Mouse (Mus musculus) midbrain, postnatal 0 days (tissue): ENCODE measurements around the gene Jam3. TPM values are rescaled to one million over a fixed set of nuclear protein-coding genes. Genes with fewer than 3 reads are reported as not detected.

Experiments used
- ATAC-seq: fragments of 200-750 bp; cut with Nextera tagmentation; 2 replicates; pipeline ENCODE4 v1.8.0; 2017; ENCODE audit warnings: moderate number of reproducible peaks, mild to moderate bottlenecking, moderate TSS enrichment, moderate library complexity; ENCODE audit not compliant: low FRiP score
- DNase-seq: peaks from one replicate; pipeline ENCODE4 v3.0.0-alpha.2; 2015; ENCODE audit warnings: low spot score
- H3K27ac ChIP-seq: fragments of 300-500 bp; sonication (generic); 2 replicates; pipeline ENCODE4 v1.5.1; 2014; ENCODE audit warnings: low read depth, mild to moderate bottlenecking, low read length, mixed read lengths
- H3K27me3 ChIP-seq: fragments of 300-500 bp; sonication (generic); 2 replicates; pipeline ENCODE4 v1.6.1; 2014; ENCODE audit warnings: low read length, control low read depth, mixed read lengths; ENCODE audit not compliant: insufficient read depth
- H3K36me3 ChIP-seq: fragments of 300-500 bp; sonication (generic); 2 replicates; pipeline ENCODE4 v1.6.1; 2014; ENCODE audit warnings: low read length, control low read depth, mixed read lengths; ENCODE audit not compliant: insufficient read depth
- H3K4me1 ChIP-seq: fragments of 300-500 bp; sonication (generic); 2 replicates; pipeline ENCODE4 v1.6.1; 2014; ENCODE audit warnings: mild to moderate bottlenecking, control low read depth, antibody characterized with exemption, low read length, mixed read lengths; ENCODE audit not compliant: insufficient read depth
- H3K4me2 ChIP-seq: fragments of 300-500 bp; sonication (generic); 2 replicates; pipeline ENCODE4 v1.6.1; 2014; ENCODE audit warnings: low read depth, mild to moderate bottlenecking, low read length, mixed read lengths; ENCODE audit not compliant: poor library complexity, severe bottlenecking
- H3K4me3 ChIP-seq: fragments of 300-500 bp; sonication (generic); 2 replicates; pipeline ENCODE4 v1.5.1; 2014; ENCODE audit warnings: low read depth, mild to moderate bottlenecking, low read length, moderate library complexity
- H3K9ac ChIP-seq: fragments of 300-500 bp; sonication (generic); replicated peaks from 2 replicates; pipeline ENCODE4 v1.6.1; 2014; ENCODE audit warnings: mild to moderate bottlenecking, low read length, moderate library complexity, mixed read lengths; ENCODE audit not compliant: poor library complexity, severe bottlenecking
- H3K9me3 ChIP-seq: fragments of 300-500 bp; sonication (generic); 2 replicates; pipeline ENCODE4 v1.6.1; 2016; ENCODE audit warnings: low read length, control low read depth
- CTCF ChIP-seq: IDR thresholded peaks from 2 replicates; pipeline ENCODE4 v1.5.1; 2016; ENCODE audit warnings: antibody characterized with exemption, mild to moderate bottlenecking
- WGBS: fragments of 180-500 bp; shearing (Covaris S2); extraction: QIAGEN DNeasy Blood & Tissue Kit; methylation state at CpG from one replicate; pipeline ENCODE4 v1.1.7; 2014; 5-methylcytosine and 5-hydroxymethylcytosine counted together
- polyA plus RNA-seq: library from polyadenylated mRNA; unstranded; fragments of >200 nt; fragmentation: Nextera tagmentation; extraction: Ambion mirVana; gene quantifications from 2 replicates; pipeline ENCODE4 v1.2.1, GENCODE M21; 2015
- total RNA-seq: library from RNA; depleted of rRNA; stranded (reverse); fragments of >200 nt; gene quantifications from 2 replicates; pipeline ENCODE4 v1.2.3, GENCODE M21; 2014

The Jam3 gene
- total and polyA plus RNA-seq, 2 experiments from 2014 or later = 20.6 to 29.2 TPM

DNA sequence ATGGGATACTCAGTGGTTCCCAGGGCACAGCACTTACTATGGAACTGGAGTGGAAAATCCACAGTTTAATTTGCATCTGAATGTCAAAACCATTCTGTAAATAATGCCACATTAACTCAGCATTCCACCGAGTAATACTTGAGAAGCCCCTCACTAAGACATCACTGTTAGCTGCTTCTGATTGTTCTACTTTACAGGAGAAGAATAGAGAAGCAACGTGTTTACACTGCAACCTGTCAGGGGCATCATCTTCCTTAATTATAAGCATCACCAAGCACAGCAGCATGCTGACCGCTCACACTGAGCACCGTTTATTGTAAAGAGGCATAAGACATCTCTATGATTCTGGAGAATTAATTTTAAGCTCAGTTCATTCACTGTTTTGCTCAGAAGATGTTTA, 32.3 kb downstream of the Jam3 start:
- DNase-seq (peak; percentile 16), ATAC-seq (no peak)
- Histone ChIP-seq H3K27me3 (no peaks in the 10 kb centered on the region), H3K4me3 (no peak overlapping the region), H3K9me3 (no peaks in the 10 kb centered on the region), H3K9ac (no peak overlapping the region), H3K4me2 (no peak overlapping the region), H3K27ac (peak overlapping the region; percentile 32; the same call in 1 of the 2 replicates), H3K4me1 (0 out of 2 replicates have a peak, but pooled peaks cover 4% of the 10 kb centered on the region), H3K36me3 (no peaks in the 10 kb centered on the region)
- 23% methylated on average over 4 of the region's 4 CpGs for WGBS
- TF ChIP-seq CTCF = no peak

DNA sequence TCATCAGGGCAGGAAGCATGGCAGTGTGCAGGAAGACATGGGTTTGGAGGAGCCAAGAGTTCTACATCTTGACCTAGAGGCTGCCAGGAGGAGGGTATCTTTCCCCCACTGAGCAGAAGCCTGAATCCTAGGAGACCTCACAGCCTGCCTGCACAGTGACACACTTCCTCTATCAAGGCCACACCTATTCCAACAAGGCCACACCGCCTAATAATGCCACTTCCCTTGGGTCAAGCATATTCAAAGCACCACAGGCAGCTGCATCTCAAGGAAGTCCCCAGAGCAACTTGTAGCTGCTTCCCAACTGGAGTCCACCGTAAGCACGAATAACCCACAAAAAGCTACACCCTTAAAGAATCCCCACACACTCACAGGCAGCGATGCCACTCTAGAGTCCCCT, 33.1 kb downstream of the Jam3 start:
- DNase-seq (no peak), ATAC-seq (no peak)
- no peaks in the 10 kb centered on the region for H3K9me3 ChIP-seq
- H3K4me2 ChIP-seq = no peak overlapping the region
- no peak overlapping the region for H3K9ac ChIP-seq
- no peaks in the 10 kb centered on the region for H3K36me3 ChIP-seq
- H3K27ac ChIP-seq = no peak overlapping the region
- TF ChIP-seq CTCF = no peak
- no peaks in the 10 kb centered on the region for H3K27me3 ChIP-seq
- H3K4me3 ChIP-seq = no peak overlapping the region
- WGBS = 83% methylated on average over 4 of the region's 4 CpGs
- H3K4me1 ChIP-seq = 0 out of 2 replicates have a peak, but pooled peaks cover 4% of the 10 kb centered on the region

DNA sequence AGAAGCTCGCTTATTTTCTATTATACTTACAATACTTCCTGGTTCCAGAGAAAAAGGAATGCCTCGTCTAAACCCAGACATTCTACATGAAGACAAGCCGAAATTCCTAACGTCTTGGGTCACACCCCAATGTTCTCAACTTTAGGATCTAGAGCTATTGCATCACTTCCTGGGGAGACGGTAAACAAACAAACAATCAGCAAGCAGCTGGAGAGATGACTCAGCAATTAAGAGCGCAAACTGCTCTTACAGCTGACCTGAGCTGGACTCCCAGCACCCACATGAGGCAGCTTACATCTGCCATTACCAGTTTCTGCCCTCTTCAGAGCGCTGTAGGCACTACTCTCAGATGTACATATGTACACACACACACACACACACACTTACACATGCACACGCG, 34.0 kb downstream of the Jam3 start:
- Histone ChIP-seq H3K27me3 (no peaks in the 10 kb centered on the region), H3K9me3 (no peaks in the 10 kb centered on the region), H3K4me3 (no peak overlapping the region), H3K36me3 (no peaks in the 10 kb centered on the region), H3K27ac (no peak overlapping the region), H3K4me1 (0 out of 2 replicates have a peak, but pooled peaks cover 4% of the 10 kb centered on the region), H3K4me2 (no peak overlapping the region), H3K9ac (no peak overlapping the region)
- TF ChIP-seq CTCF = no peak
- WGBS = 90% methylated on average over 9 of the region's 9 CpGs
- no peak for ATAC-seq
- DNase-seq = no peak

- ATAC-seq = no peak
- Histone ChIP-seq H3K9me3 (no peaks in the 10 kb centered on the region), H3K27ac (no peak overlapping the region), H3K27me3 (no peaks in the 10 kb centered on the region), H3K36me3 (no peaks in the 10 kb centered on the region), H3K4me3 (no peak overlapping the region), H3K9ac (no peak overlapping the region), H3K4me2 (no peak overlapping the region), H3K4me1 (no peaks in the 10 kb centered on the region)
- TF ChIP-seq CTCF = no peak
- DNase-seq = no peak
- WGBS = 86% methylated on average over 3 of the region's 3 CpGs
These were observed 43.5 kb downstream of the Jam3 start for GRCm38 (mm10) chr9:27111756-27112155.

DNA sequence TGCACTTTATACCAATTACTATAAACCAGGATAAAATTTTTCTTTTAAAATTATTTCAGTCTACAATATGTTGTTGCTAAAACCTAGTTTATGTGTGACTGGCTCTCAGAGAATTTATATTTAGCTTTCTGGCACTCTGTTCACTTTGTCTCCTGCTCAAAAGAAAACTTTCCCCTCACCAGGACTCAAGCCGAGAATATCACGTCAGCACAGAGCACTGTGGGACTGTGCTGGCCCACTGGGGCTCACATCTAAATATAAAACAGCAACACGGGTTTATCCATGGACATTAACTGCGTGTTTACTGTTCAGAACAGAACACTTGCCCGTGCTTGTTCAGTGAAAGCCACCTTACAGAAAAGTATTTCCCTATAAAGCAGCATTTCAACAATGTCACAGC, 44.5 kb downstream of the Jam3 start:
- Histone ChIP-seq H3K36me3 (no peaks in the 10 kb centered on the region), H3K27me3 (no peaks in the 10 kb centered on the region), H3K27ac (no peak overlapping the region), H3K4me2 (no peak overlapping the region), H3K4me1 (no peaks in the 10 kb centered on the region), H3K9me3 (no peaks in the 10 kb centered on the region), H3K9ac (no peak overlapping the region), H3K4me3 (no peak overlapping the region)
- no peak for ATAC-seq
- 55% methylated on average over 5 of the region's 5 CpGs for WGBS
- no peak for TF ChIP-seq CTCF
- DNase-seq = no peak

- Histone ChIP-seq H3K36me3 (no peaks in the 10 kb centered on the region), H3K27me3 (no peaks in the 10 kb centered on the region), H3K9ac (no peak overlapping the region), H3K4me2 (no peak overlapping the region), H3K4me3 (no peak overlapping the region), H3K4me1 (no peaks in the 10 kb centered on the region), H3K27ac (no peak overlapping the region), H3K9me3 (no peaks in the 10 kb centered on the region)
- ATAC-seq (no peak), DNase-seq (no peak)
- TF ChIP-seq CTCF = no peak
- 71% methylated on average over 22 of the region's 22 CpGs for WGBS
These were observed 45.4 kb downstream of the Jam3 start for GRCm38 (mm10) chr9:27109533-27110514.
